Mouse (Mus musculus) lung, adult 2 months (tissue): ENCODE results near the gene Fcor.

Source experiments
- CTCF ChIP-seq: fragments of 200-500 bp; IDR thresholded peaks from 2 replicates; pipeline ENCODE4 v1.5.1; 2011; ENCODE audit warnings: mild to moderate bottlenecking, low read length, control low read depth; ENCODE audit not compliant: insufficient read depth
- POLR2A ChIP-seq: fragments of 200-500 bp; IDR thresholded peaks from 2 replicates; pipeline ENCODE4 v1.6.1; 2011; ENCODE audit warnings: low read depth, mild to moderate bottlenecking, control low read depth, low read length, borderline replicate concordance; ENCODE audit errors: extremely low read depth

DNA sequence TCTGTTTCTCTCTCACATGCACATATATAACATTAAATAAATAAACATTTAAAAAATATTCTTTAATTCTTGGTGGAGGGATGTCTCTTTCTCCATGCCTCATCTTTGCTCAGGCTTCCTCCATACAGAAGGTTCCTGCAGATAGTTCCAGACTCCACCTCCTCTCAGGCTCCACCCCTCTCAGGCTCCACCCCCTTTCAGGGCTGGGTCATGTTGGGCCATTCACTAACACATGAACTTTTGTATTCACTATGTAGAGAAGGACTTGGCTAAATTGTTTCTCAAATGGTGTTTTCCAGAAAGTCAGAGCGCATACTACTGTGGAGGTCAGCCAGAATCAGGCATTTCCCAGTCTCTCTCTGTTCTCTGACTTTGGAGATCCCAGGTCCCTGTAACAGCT, 29.3 kb upstream of the Fcor start:
- TF ChIP-seq POLR2A (no peak), CTCF (no peak)
